Mouse (Mus musculus) Patski (cell line): ENCODE results near the gene Ank2. TPM values are rescaled to one million over a fixed set of nuclear protein-coding genes. Genes with fewer than 3 reads are reported as not detected.
A peak's percentile ranks its signal among the peaks of the same experiment; 100 is the strongest.

Source experiments
- ATAC-seq: fragments of 100-300 bp; one replicate; pipeline ENCODE4 v1.8.0; 2021
- CTCF ChIA-PET: fragments of 350-600 bp; sonication (Branson Sonifier 250); formaldehyde crosslinking; loops from one replicate; lab custom pipeline; 2022; ENCODE audit warnings: inconsistent platforms; lab: Charles Lee
- POLR2A ChIA-PET: fragments of 350-600 bp; sonication (Branson Sonifier 250); formaldehyde crosslinking; loops from one replicate; lab custom pipeline; 2022; ENCODE audit warnings: antibody characterized with exemption, inconsistent platforms; lab: Charles Lee
- DNase-seq: peaks from one replicate; pipeline ENCODE4 v3.0.0-alpha.2; 2011; ENCODE audit warnings: low read depth, low spot score
- H3K27me3 ChIP-seq: fragments of 371-371 bp; one replicate; pipeline ENCODE4 v1.5.1; 2021
- CTCF ChIP-seq: fragments of 100-300 bp; IDR thresholded peaks from one replicate; pipeline ENCODE4 v1.5.1; 2021
- in situ Hi-C: fragments of 300-500 bp; cut with MboI; formaldehyde crosslinking; loops from 3 replicates; pipeline ENCODE4 v1.11.1; 2018; ENCODE audit warnings: low pct_unique_long_range_greater_than_20kb, mixed read lengths
- polyA plus RNA-seq: library from polyadenylated mRNA; unstranded; gene quantifications from one replicate; pipeline ENCODE4 v1.2.3, GENCODE M21; 2021

Gene Ank2
- polyA plus RNA-seq, 1 experiment from 2014 or later = 47.7 TPM

GRCm38 (mm10) chr3:127459858-127460257 lies 39.3 kb downstream of the Ank2 start:
- POLR2A ChIA-PET = interaction anchor here (0.7 kb wide), 1 partner anchor 34 kb away, joined by 5 read pairs; no protein-coding TSS in a partner anchor

GRCm38 (mm10) chr3:127458925-127459324 lies 40.2 kb downstream of the Ank2 start:
- in situ Hi-C loops = no loop called here
- CTCF ChIA-PET = interaction anchor here (0.8 to 2.5 kb wide), 5 partner anchors 25 to 144 kb away, joined by 3 to 7 read pairs (median 3); no protein-coding TSS in a partner anchor

More at GRCm38 (mm10) chr3:127459858-127460257, 39.3 kb downstream of the Ank2 start:
- no peak for TF ChIP-seq CTCF
- ATAC-seq (no peak), DNase-seq (no peak)
- CTCF ChIA-PET = interaction anchor here (0.8 to 2.5 kb wide), 7 partner anchors 8 to 145 kb away, joined by 3 to 7 read pairs (median 4); no protein-coding TSS in a partner anchor
- in situ Hi-C loops = no loop called here
- no peaks in the 10 kb centered on the region for H3K27me3 ChIP-seq

GRCm38 (mm10) chr3:127458420-127458798 lies 40.7 kb downstream of the Ank2 start:
- in situ Hi-C loops = no loop called here
- TF ChIP-seq CTCF = no peak
- no peaks in the 10 kb centered on the region for H3K27me3 ChIP-seq
- POLR2A ChIA-PET = no interaction called here
- ATAC-seq (no peak), DNase-seq (no peak)
- CTCF ChIA-PET = interaction anchor here (0.9 to 2.5 kb wide), 4 partner anchors 25 to 144 kb away, joined by 3 to 7 read pairs (median 4); no protein-coding TSS in a partner anchor

More at GRCm38 (mm10) chr3:127458925-127459324, 40.2 kb downstream of the Ank2 start:
- H3K27me3 ChIP-seq = no peaks in the 10 kb centered on the region
- ATAC-seq = no peak
- DNase-seq = no peak
- no peak for TF ChIP-seq CTCF
- POLR2A ChIA-PET = no interaction called here

- in situ Hi-C loops = no loop called here
- TF ChIP-seq CTCF = peak; percentile 62
- CTCF ChIA-PET = interaction anchor here (0.9 to 2.5 kb wide), 4 partner anchors 26 to 143 kb away, joined by 3 to 7 read pairs (median 4); no protein-coding TSS in a partner anchor
- DNase-seq = no peak
- no peak for ATAC-seq
- no peaks in the 10 kb centered on the region for H3K27me3 ChIP-seq
- POLR2A ChIA-PET = interaction anchor here (0.7 kb wide), 1 partner anchor 152 kb away, joined by 3 read pairs; no protein-coding TSS in a partner anchor
Measured at GRCm38 (mm10) chr3:127457761-127458419, 41.3 kb downstream of the Ank2 start.

- in situ Hi-C loops = no loop called here
- CTCF ChIA-PET = interaction anchor here (0.9 to 3.3 kb wide), 15 partner anchors 9 to 305 kb away, joined by 3 to 16 read pairs (median 4); no protein-coding TSS in a partner anchor
Measured at GRCm38 (mm10) chr3:127453738-127454137, 45.4 kb downstream of the Ank2 start.

GRCm38 (mm10) chr3:127453254-127453653 lies 45.9 kb downstream of the Ank2 start:
- in situ Hi-C loops = no loop called here
- ATAC-seq = no peak
- no peak for DNase-seq
- no peaks in the 10 kb centered on the region for H3K27me3 ChIP-seq
- TF ChIP-seq CTCF = no peak
- ChIA-PET POLR2A (interaction anchor here (1.1 kb wide), 1 partner anchor 103 kb away, joined by 3 read pairs; no protein-coding TSS in a partner anchor), CTCF (interaction anchor here (1.0 to 3.3 kb wide), 12 partner anchors 11 to 306 kb away, joined by 3 to 16 read pairs (median 4); no protein-coding TSS in a partner anchor)

More at GRCm38 (mm10) chr3:127453738-127454137, 45.4 kb downstream of the Ank2 start:
- H3K27me3 ChIP-seq = no peaks in the 10 kb centered on the region
- DNase-seq = no peak
- ATAC-seq = no peak
- TF ChIP-seq CTCF = peak; percentile 67
- POLR2A ChIA-PET = interaction anchor here (1.1 kb wide), 1 partner anchor 103 kb away, joined by 3 read pairs; no protein-coding TSS in a partner anchor

GRCm38 (mm10) chr3:127452233-127452632 lies 46.9 kb downstream of the Ank2 start:
- peak; percentile 35 for TF ChIP-seq CTCF
- no peak for DNase-seq
- in situ Hi-C loops = no loop called here
- ChIA-PET POLR2A (no interaction called here), CTCF (interaction anchor here (0.7 to 3.3 kb wide), 13 partner anchors 8 to 155 kb away, joined by 3 to 23 read pairs (median 5); no protein-coding TSS in a partner anchor)
- H3K27me3 ChIP-seq = no peaks in the 10 kb centered on the region
- no peak for ATAC-seq

- no peak for ATAC-seq
- no peaks in the 10 kb centered on the region for H3K27me3 ChIP-seq
- ChIA-PET CTCF (interaction anchor here (0.7 to 3.3 kb wide), 21 partner anchors 9 to 148 kb away, joined by 3 to 23 read pairs (median 4); no protein-coding TSS in a partner anchor), POLR2A (no interaction called here)
- TF ChIP-seq CTCF = no peak
- in situ Hi-C loops = no loop called here
- DNase-seq = no peak
Measured at GRCm38 (mm10) chr3:127451741-127452140, 47.4 kb downstream of the Ank2 start.

GRCm38 (mm10) chr3:127451070-127451469 lies 48.1 kb downstream of the Ank2 start:
- TF ChIP-seq CTCF = peak; percentile 97
- in situ Hi-C loops = no loop called here
- H3K27me3 ChIP-seq = no peaks in the 10 kb centered on the region
- DNase-seq (no peak), ATAC-seq (peak; percentile 57)
- ChIA-PET CTCF (interaction anchor here (0.6 to 4.1 kb wide), 21 partner anchors 9 to 148 kb away, joined by 3 to 23 read pairs (median 4); no protein-coding TSS in a partner anchor), POLR2A (no interaction called here)

- ATAC-seq (peak; percentile 73), DNase-seq (peak; percentile 25)
- H3K27me3 ChIP-seq = no peaks in the 10 kb centered on the region
- POLR2A ChIA-PET = no interaction called here
- in situ Hi-C loops = loop anchor here (5.0 to 10.0 kb wide), 3 partner anchors 106 to 309 kb away; partner anchors contain the start of genes Larp7 and Zgrf1
- peak; percentile 90 for TF ChIP-seq CTCF
- CTCF ChIA-PET = interaction anchor here (0.8 to 1.4 kb wide), 2 partner anchors 20 to 134 kb away, joined by 3 to 4 read pairs; no protein-coding TSS in a partner anchor
Measured at GRCm38 (mm10) chr3:127446173-127446572, 53.0 kb downstream of the Ank2 start.
